ENCODE assay signal across 14 mouse cellular contexts in the genomic region with DNA sequence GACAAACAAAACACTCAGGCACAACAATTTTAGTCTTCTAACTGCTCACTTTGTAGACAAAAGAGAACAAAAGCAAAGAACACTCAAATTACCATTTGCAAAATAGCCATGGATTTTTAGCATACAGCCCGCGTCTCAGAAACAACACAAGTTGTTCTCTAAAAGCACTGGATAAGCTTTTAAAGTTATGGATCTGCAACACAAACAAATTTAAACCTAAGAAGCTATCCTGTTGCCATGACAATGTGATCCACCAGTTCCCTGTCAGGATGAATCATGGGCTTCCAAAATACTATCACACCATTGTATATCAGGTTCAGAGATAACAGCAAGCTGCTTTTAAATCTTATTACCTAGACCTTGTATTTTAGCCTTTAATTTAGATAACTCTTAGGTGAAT.
DNase-seq lines count a peak whose midpoint lies in the region; ATAC-seq lines count a peak whose summit lies in the region.
"Had no signal": no experiment of that assay in that cellular context is flagged by ENCODE, and none has a peak within 500 bp of the region (broad histone marks: within the 10 kb centered on the region; RNA-seq: fewer than 3 reads in every experiment).

No protein-coding gene starts in this region.

- ATAC-seq in frontal cortex, adult (ENCODE audit: low TSS enrichment) = peak; percentile 62; the same call in 1 of the 2 replicates
- ATAC-seq in megakaryocyte progenitor cell, adult 5-6 weeks (replicated peaks; ENCODE audit: poor library complexity) = no peak
- ATAC-seq: forebrain, embryonic 14.5 days; inflammation-experienced regulatory T-cells, adult 6 months; Patski had no signal

- DNase-seq in frontal cortex, postnatal 10 days (ENCODE audit: low spot score in 2 of 2) = no peak
- DNase-seq in left cerebral cortex, postnatal 25 days (ENCODE audit: low spot score in 2 of 2) = peak; percentile 14 to 52
- no peak for DNase-seq in left cerebral cortex, adult 11 months (ENCODE audit: low spot score)
- peak; percentile 26 for DNase-seq in R1 (ENCODE audit: low read depth, low spot score)
- peak; percentile 2 for DNase-seq in mesoderm, embryonic 11.5 days (ENCODE audit: low read depth, low spot score)
- DNase-seq: cerebellum, adult 11-12 months; cerebellum, adult 9-10 months; cerebellum, postnatal 25 days; gastrocnemius, postnatal 14 days had no signal

- intact Hi-C loops in left cerebral cortex, postnatal 25 days (cut with DNase I) = no loop called here

Comparison
In these comparisons a context has a peak if more than half of its experiments do, and no peak if none do; other contexts are left out.
1. DNase-seq: peak in left cerebral cortex, postnatal 25 days (2 of 2), R1 (single experiment) and mesoderm, embryonic 11.5 days (single experiment); none in frontal cortex, postnatal 10 days (0 of 2) and left cerebral cortex, adult 11 months (single experiment).